In the genomic region with DNA sequence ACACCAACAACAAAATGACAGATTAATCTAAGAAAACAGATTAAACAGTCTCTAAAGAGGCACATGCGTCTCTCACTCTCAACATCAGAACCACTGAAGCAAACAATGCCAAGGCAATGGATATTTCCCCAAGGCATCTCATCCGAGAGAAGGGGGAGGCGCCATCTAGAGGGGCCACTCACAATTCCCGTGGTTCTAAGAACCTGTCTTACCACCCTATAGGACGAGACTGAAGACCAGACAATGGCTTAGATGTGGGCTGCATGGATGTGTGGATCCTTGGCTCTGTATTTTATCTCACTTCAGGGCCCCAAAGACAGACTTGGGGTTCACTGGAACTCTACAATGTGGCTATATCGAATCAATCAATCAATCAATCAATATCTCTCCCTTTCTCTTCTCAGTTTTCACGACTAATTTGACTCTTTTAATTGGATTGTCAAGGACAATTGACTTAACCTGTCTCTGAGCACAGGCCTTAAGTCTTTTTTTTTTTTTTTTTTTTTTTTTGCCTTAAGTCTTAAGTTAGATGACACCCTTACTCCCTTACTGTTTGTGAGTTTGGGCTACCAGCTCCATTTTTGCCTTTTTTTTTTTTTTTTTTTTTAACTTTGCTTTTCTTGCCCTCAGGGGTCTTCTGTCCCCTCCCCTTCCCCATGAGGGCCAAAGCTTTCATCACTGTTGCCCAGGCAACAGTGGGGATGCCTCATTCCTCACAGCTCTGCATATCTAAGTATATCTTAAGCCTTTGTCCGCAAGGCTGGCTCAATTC, we compare ENCODE assay signal across 9 mouse cellular contexts. TPM values are rescaled to one million over a fixed set of nuclear protein-coding genes. Genes with fewer than 3 reads are reported as not detected.
DNase-seq lines count a peak whose midpoint lies in the region; ATAC-seq and TF ChIP-seq lines count a peak whose summit lies in the region.
"Had no signal": no experiment of that assay in that cellular context is flagged by ENCODE, and none has a peak within 500 bp of the region (broad histone marks: within the 10 kb centered on the region; RNA-seq: fewer than 3 reads in every experiment).

No protein-coding gene starts in this region.

- H3K4me3 ChIP-seq in kidney, postnatal 0 days (replicated peaks; ENCODE audit: low read depth, low read length), result no peak overlapping the region
- peak overlapping the region; percentile 77; the same call in 1 of the 2 replicates for H3K4me3 ChIP-seq in heart, postnatal 0 days (ENCODE audit: low read depth, low read length)
- H3K4me3 ChIP-seq in myocyte, result peak overlapping the region; percentile 88

- no peak overlapping the region for H3K27ac ChIP-seq in kidney, postnatal 0 days
- no peak overlapping the region for H3K27ac ChIP-seq in heart, postnatal 0 days (ENCODE audit: low read depth)

- TF ChIP-seq EP300 in heart, postnatal 0 days (IDR thresholded peaks at IDR 0.05; ENCODE audit: low read depth), result no peak

- no peak overlapping the region for H3ac ChIP-seq in myocyte (ENCODE audit: control insufficient read depth, insufficient read length)

- intact Hi-C loops in gastrocnemius, postnatal 14 days (cut with DNase I; ENCODE audit: low total_unique reads), result loop anchor here (5.0 kb wide), 1 partner anchor 35 kb away; the partner anchor contains the start of gene Mrpl39

- DNase-seq in kidney, postnatal 0 days (ENCODE audit: low spot score), result peak; percentile 19
- DNase-seq in kidney, postnatal 10 days, result no peak
- peak; percentile 80 for DNase-seq in embryo, embryonic 11 days
- DNase-seq in heart, postnatal 0 days (ENCODE audit: low spot score), result no peak
- DNase-seq in layer of hippocampus, adult 11-12 months (ENCODE audit: low spot score), result no peak
- DNase-seq in gastrocnemius, postnatal 14 days, result no peak
- DNase-seq in adrenal gland, postnatal 4 days (ENCODE audit: low spot score in 2 of 2), result no peak

- H3K9ac ChIP-seq in kidney, postnatal 0 days (ENCODE audit: low read depth, low read length), result no peak overlapping the region
- H3K9ac ChIP-seq in heart, postnatal 0 days (replicated peaks; ENCODE audit: low read depth, low read length), result no peak overlapping the region

- peaks cover 10% of the 10 kb centered on the region; the same call in 1 of the 2 replicates for H3K4me1 ChIP-seq in kidney, postnatal 0 days (replicated peaks; ENCODE audit: insufficient read depth, low read length)
- peaks cover 10% of the 10 kb centered on the region; the same call in 1 of the 2 replicates for H3K4me1 ChIP-seq in heart, postnatal 0 days (ENCODE audit: control insufficient read depth, insufficient read depth)

- no peak for ATAC-seq in kidney, postnatal 0 days (replicated peaks; ENCODE audit: low FRiP score, low read depth)
- ATAC-seq in heart, postnatal 0 days (ENCODE audit: insufficient read depth, low read depth), result no peak
- ATAC-seq: Patski had no signal

- no peaks in the 10 kb centered on the region for H3K9me3 ChIP-seq in kidney, postnatal 0 days (replicated peaks; ENCODE audit: low read length)
- no peaks in the 10 kb centered on the region for H3K9me3 ChIP-seq in heart, postnatal 0 days (replicated peaks; ENCODE audit: control insufficient read depth, low read length)

- 32% methylated on average over 8 of the region's 8 CpGs for WGBS in kidney, postnatal 0 days
- 36% methylated on average over 8 of the region's 8 CpGs for WGBS in heart, postnatal 0 days

- peaks cover 22% of the 10 kb centered on the region for H3K79me2 ChIP-seq in myocyte (ENCODE audit: control insufficient read depth, insufficient read depth)

- peak overlapping the region; percentile 99; the same call in 1 of the 2 replicates for H3K4me2 ChIP-seq in kidney, postnatal 0 days (ENCODE audit: low read length)
- H3K4me2 ChIP-seq in heart, postnatal 0 days (ENCODE audit: low read depth, low read length), result peak overlapping the region; percentile 100
- H3K4me2 ChIP-seq in myocyte (ENCODE audit: low read depth), result peak overlapping the region; percentile 86

- no peak for TF ChIP-seq POLR2A in myocyte (IDR thresholded peaks at IDR 0.05; ENCODE audit: insufficient read length, low read depth)

- H3K36me3 ChIP-seq in kidney, postnatal 0 days (ENCODE audit: insufficient read depth, low read length), result no peaks in the 10 kb centered on the region
- no peaks in the 10 kb centered on the region for H3K36me3 ChIP-seq in heart, postnatal 0 days (replicated peaks; ENCODE audit: control insufficient read depth, insufficient read depth, low read length)
- H3K36me3 ChIP-seq in myocyte (ENCODE audit: control insufficient read depth, insufficient read depth), result no peaks in the 10 kb centered on the region

- TF ChIP-seq CTCF in kidney, postnatal 0 days (IDR thresholded peaks at IDR 0.05; ENCODE audit: low read depth), result peak; percentile 18; the same call in 1 of the 2 replicates
- peak; percentile 14; the same call in 1 of the 2 replicates for TF ChIP-seq CTCF in heart, postnatal 0 days (IDR thresholded peaks at IDR 0.05; ENCODE audit: low read depth)

- H3K27me3 ChIP-seq in kidney, postnatal 0 days (ENCODE audit: insufficient read depth, low read length), result no peaks in the 10 kb centered on the region
- no peaks in the 10 kb centered on the region for H3K27me3 ChIP-seq in heart, postnatal 0 days (ENCODE audit: control insufficient read depth, insufficient read depth, low read length)
- H3K27me3 ChIP-seq in myocyte (ENCODE audit: control insufficient read depth, insufficient read depth, insufficient read length), result no peaks in the 10 kb centered on the region

TF ChIP-seq in myocyte, 11 proteins besides CTCF, POLR2A, EP300 and RAD21:
- no peak for TF ChIP-seq REST (IDR thresholded peaks at IDR 0.05; ENCODE audit: insufficient read depth, insufficient read length)
- no peak for TF ChIP-seq MYOD1 (IDR thresholded peaks at IDR 0.05; ENCODE audit: control insufficient read depth in 1 of 3, insufficient read length in 2 of 3, low read depth in 2 of 3)
- TF ChIP-seq USF1 (IDR thresholded peaks at IDR 0.05; ENCODE audit: low read depth), result no peak
- TF ChIP-seq POLR2AphosphoS2 (IDR thresholded peaks at IDR 0.05; ENCODE audit: insufficient read length, low read depth), result no peak
- TF ChIP-seq SRF (IDR thresholded peaks at IDR 0.05; ENCODE audit: control insufficient read depth, insufficient read length, low read depth), result no peak
- no peak for TF ChIP-seq E2F4 (IDR thresholded peaks at IDR 0.05; ENCODE audit: insufficient read depth)
- TF ChIP-seq CEBPB (IDR thresholded peaks at IDR 0.05; ENCODE audit: insufficient read depth, poor library complexity, severe bottlenecking), result no peak
- TF ChIP-seq MAX (IDR thresholded peaks at IDR 0.05; ENCODE audit: low read depth), result no peak
- TF ChIP-seq TCF3 (IDR thresholded peaks at IDR 0.05; ENCODE audit: insufficient read length, low read depth), result no peak
- TF ChIP-seq MYOG (IDR thresholded peaks at IDR 0.05; ENCODE audit: control insufficient read depth in 1 of 3, insufficient read depth in 1 of 3, insufficient read length in 2 of 3, low read depth in 2 of 3), result no peak
- no peak for TF ChIP-seq TCF12 (IDR thresholded peaks at IDR 0.05; ENCODE audit: insufficient read depth, poor library complexity, severe bottlenecking)

RNA-seq across cellular contexts. Expression of gene Jam2, which starts 1.2 kb away (rescaled TPM):
- polyA plus RNA-seq in kidney, postnatal 0 days (2015; fragmentation: Nextera tagmentation; extraction: Ambion mirVana), result 7.1 and 8.3 TPM in 2 replicates
- total RNA-seq in heart, postnatal 0 days (2014; rRNA removed; ENCODE audit: low replicate concordance), result 20.0 and 28.0 TPM in 2 replicates
- polyA plus RNA-seq in heart, postnatal 0 days (2015; fragmentation: Nextera tagmentation; extraction: Ambion mirVana), result 17.4 and 20.1 TPM in 2 replicates
- polyA plus RNA-seq in myocyte (2012; fragmentation: generic; extraction: Trizol), result 37.2 TPM
- 10 to 100 TPM; 19.4 to 24.7 TPM for total RNA-seq in gastrocnemius, postnatal 14 days (2021)
- 10 to 100 TPM in 1 of 2 experiments, 1 to 10 TPM in 1; 9.6 to 11.8 TPM for total RNA-seq in adrenal gland, postnatal 4 days (2021)

RNA-seq across cellular contexts. Expression of gene Mrpl39, which starts 37.1 kb away (rescaled TPM):
- 45.5 and 46.3 TPM in 2 replicates for polyA plus RNA-seq in kidney, postnatal 0 days (2015; fragmentation: Nextera tagmentation; extraction: Ambion mirVana)
- 24.8 and 43.2 TPM in 2 replicates for total RNA-seq in heart, postnatal 0 days (2014; rRNA removed; ENCODE audit: low replicate concordance)
- polyA plus RNA-seq in heart, postnatal 0 days (2015; fragmentation: Nextera tagmentation; extraction: Ambion mirVana), result 48.9 and 50.6 TPM in 2 replicates
- 36.6 TPM for polyA plus RNA-seq in myocyte (2012; fragmentation: generic; extraction: Trizol)
- total RNA-seq in gastrocnemius, postnatal 14 days (2021), result 10 to 100 TPM; 18.4 to 20.8 TPM
- total RNA-seq in adrenal gland, postnatal 4 days (2021), result 10 to 100 TPM; 44.5 to 47.2 TPM

Comparison
In these comparisons a context has a peak if more than half of its experiments do, and no peak if none do; other contexts are left out.
1. DNase-seq: peak in kidney, postnatal 0 days (single experiment) and embryo, embryonic 11 days (single experiment); none in kidney, postnatal 10 days (single experiment), heart, postnatal 0 days (single experiment), layer of hippocampus, adult 11-12 months (single experiment), gastrocnemius, postnatal 14 days (single experiment) and adrenal gland, postnatal 4 days (0 of 2).
2. Peak in every context shown above with its lines, with median percentiles within 50 percentile points of each other: H3K4me2 ChIP-seq.